Mouse (Mus musculus) ES-Bruce4 (cell line): ENCODE data around the gene Zfp292. TPM values are rescaled to one million over a fixed set of nuclear protein-coding genes. Genes with fewer than 3 reads are reported as not detected.

Experiments
- H3K27ac ChIP-seq: 2 replicates; pipeline ENCODE4 v1.5.1; 2012; ENCODE audit warnings: low read length, inconsistent platforms; ENCODE audit not compliant: insufficient read depth
- H3K27me3 ChIP-seq: 2 replicates; pipeline ENCODE4 v1.6.1; 2012; ENCODE audit warnings: mild to moderate bottlenecking, low read length, inconsistent platforms; ENCODE audit not compliant: control insufficient read depth, poor library complexity, insufficient read depth, severe bottlenecking
- H3K36me3 ChIP-seq: 2 replicates; pipeline ENCODE4 v1.6.1; 2012; ENCODE audit warnings: inconsistent platforms, mild to moderate bottlenecking, low read length, moderate library complexity; ENCODE audit not compliant: control insufficient read depth, poor library complexity, insufficient read depth, severe bottlenecking
- H3K4me1 ChIP-seq: one replicate; pipeline ENCODE4 v1.8.1; 2011; ENCODE audit warnings: low read length; ENCODE audit not compliant: control insufficient read depth, insufficient read depth
- H3K4me3 ChIP-seq: 2 replicates; pipeline ENCODE4 v1.5.1; 2011; ENCODE audit warnings: low read depth, mild to moderate bottlenecking, low read length
- H3K9ac ChIP-seq: 2 replicates; pipeline ENCODE4 v1.6.1; 2012; ENCODE audit warnings: low read depth, mild to moderate bottlenecking, inconsistent platforms; ENCODE audit not compliant: poor library complexity, severe bottlenecking
- H3K9me3 ChIP-seq: replicated peaks from 2 replicates; pipeline ENCODE4 v1.6.1; 2012; ENCODE audit warnings: mild to moderate bottlenecking, low read length, inconsistent platforms; ENCODE audit not compliant: control insufficient read depth, poor library complexity, insufficient read depth, severe bottlenecking
- CTCF ChIP-seq: IDR thresholded peaks from one replicate; pipeline ENCODE4 v1.8.1; 2011; ENCODE audit warnings: low read depth, low read length
- EP300 ChIP-seq: IDR thresholded peaks from 2 replicates; pipeline ENCODE4 v1.6.1; 2011; ENCODE audit warnings: low read depth, low read length; ENCODE audit not compliant: insufficient read depth
- POLR2A ChIP-seq: IDR thresholded peaks from one replicate; pipeline ENCODE4 v1.8.1; 2011; ENCODE audit warnings: low read length; ENCODE audit not compliant: insufficient read depth
- polyA plus RNA-seq: library from polyadenylated mRNA; stranded (reverse); fragments of >200 nt; gene quantifications from 2 replicates; pipeline ENCODE4 v1.2.4, GENCODE M21; 2011; ENCODE audit warnings: low read depth; ENCODE audit not compliant: missing spikeins, insufficient read depth, insufficient read length

Gene Zfp292
- polyA plus RNA-seq, 1 experiment, result 36.9 TPM

DNA sequence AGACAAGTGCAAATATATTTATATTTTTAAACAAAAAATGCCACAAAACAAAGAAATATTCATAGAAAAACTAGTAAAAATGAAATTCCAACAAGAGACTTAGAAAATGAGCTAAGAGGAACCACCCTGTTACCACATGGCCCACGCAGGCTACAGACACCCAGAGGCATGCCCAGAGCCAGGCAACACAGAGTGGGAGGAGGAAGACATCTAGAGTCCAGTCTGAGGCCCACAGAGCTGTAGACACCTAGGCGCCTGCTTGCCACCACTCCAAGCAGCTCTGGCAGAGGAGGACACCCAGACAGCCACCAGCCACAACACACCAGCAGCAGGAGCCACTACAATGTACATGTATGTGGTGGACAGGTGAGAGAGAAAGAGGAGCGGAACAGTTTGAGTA, 23.9 kb downstream of the Zfp292 start:
- no peaks in the 10 kb centered on the region for H3K27me3 ChIP-seq
- H3K36me3 ChIP-seq, result no peaks in the 10 kb centered on the region; the same call in 1 of the 2 replicates
- TF ChIP-seq CTCF (no peak), POLR2A (no peak), EP300 (no peak)
- no peak overlapping the region for H3K4me3 ChIP-seq
- no peak overlapping the region for H3K9ac ChIP-seq
- H3K9me3 ChIP-seq, result no peaks in the 10 kb centered on the region
- H3K4me1 ChIP-seq, result peaks cover 3% of the 10 kb centered on the region
- no peak overlapping the region for H3K27ac ChIP-seq

DNA sequence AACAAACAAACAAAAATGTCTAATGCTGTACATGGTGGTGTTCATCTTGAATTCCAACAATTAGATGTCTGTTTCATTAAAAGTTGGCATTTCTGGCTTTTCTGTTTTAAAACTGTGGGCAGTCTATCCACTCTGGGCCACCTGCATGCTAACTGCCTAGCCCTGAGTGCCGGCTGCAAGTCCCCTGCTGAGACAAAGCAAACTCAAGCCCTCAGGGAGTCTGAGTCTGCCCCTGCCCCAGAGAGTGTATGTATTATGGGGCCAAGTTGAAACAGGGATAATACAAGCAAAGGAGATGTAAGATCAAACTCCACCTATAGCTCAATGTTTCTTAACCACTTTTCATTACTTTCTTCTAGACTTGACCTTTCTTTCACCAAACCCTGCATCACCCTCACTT, 26.8 kb downstream of the Zfp292 start:
- H3K27ac ChIP-seq, result no peak overlapping the region
- no peaks in the 10 kb centered on the region for H3K9me3 ChIP-seq
- H3K9ac ChIP-seq, result no peak overlapping the region
- H3K4me3 ChIP-seq, result no peak overlapping the region
- no peak for TF ChIP-seq CTCF
- H3K27me3 ChIP-seq, result no peaks in the 10 kb centered on the region
- H3K4me1 ChIP-seq, result peaks cover 5% of the 10 kb centered on the region
- peaks cover 4% of the 10 kb centered on the region for H3K36me3 ChIP-seq

DNA sequence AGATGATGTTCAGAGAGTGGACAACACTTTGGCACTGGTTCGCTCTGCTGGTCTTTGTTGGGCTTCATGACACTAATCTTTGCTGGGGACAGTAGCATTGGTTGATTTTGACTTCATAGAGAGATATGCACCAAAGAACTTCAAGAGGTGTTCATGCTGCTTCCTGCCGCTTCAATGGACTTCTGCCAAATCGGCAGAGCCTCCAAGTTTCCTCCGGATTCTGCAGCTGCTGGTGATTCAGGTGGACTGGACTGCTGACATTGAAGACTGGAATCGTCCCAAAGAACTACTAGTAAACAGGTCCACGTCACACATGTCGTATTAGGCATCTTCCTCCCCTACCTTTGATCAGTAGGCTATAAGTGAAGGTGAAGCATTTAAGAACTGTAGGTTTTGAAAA, 30.7 kb downstream of the Zfp292 start:
- H3K9me3 ChIP-seq, result no peaks in the 10 kb centered on the region
- TF ChIP-seq POLR2A, result no peak
- TF ChIP-seq EP300, result no peak
- TF ChIP-seq CTCF, result no peak
- no peaks in the 10 kb centered on the region for H3K27me3 ChIP-seq
- no peak overlapping the region for H3K9ac ChIP-seq
- no peak overlapping the region for H3K4me3 ChIP-seq
- peaks cover 4% of the 10 kb centered on the region for H3K36me3 ChIP-seq
- no peak overlapping the region for H3K27ac ChIP-seq
- peaks cover 4% of the 10 kb centered on the region for H3K4me1 ChIP-seq

DNA sequence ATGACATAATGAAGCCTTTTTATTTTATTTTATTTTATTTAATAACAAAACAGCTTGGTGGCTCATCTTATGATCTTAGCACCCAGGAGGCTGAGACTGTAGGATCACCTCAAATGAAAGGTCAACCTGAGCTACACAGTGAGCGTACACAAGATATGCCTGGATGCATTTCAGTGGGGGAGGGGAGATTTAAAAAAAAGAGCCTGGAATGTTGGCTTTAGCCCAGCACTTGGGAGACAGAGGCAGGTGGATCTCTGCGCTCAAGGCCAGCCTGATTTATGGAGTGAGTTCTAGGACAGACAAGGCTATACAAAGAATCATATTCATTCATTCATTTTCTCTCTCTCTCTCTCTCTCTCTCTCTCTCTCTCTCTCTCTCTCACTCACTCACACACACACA, 32.6 kb downstream of the Zfp292 start:
- H3K36me3 ChIP-seq, result peaks cover 4% of the 10 kb centered on the region
- TF ChIP-seq POLR2A (no peak), CTCF (no peak), EP300 (no peak)
- H3K4me3 ChIP-seq, result no peak overlapping the region

DNA sequence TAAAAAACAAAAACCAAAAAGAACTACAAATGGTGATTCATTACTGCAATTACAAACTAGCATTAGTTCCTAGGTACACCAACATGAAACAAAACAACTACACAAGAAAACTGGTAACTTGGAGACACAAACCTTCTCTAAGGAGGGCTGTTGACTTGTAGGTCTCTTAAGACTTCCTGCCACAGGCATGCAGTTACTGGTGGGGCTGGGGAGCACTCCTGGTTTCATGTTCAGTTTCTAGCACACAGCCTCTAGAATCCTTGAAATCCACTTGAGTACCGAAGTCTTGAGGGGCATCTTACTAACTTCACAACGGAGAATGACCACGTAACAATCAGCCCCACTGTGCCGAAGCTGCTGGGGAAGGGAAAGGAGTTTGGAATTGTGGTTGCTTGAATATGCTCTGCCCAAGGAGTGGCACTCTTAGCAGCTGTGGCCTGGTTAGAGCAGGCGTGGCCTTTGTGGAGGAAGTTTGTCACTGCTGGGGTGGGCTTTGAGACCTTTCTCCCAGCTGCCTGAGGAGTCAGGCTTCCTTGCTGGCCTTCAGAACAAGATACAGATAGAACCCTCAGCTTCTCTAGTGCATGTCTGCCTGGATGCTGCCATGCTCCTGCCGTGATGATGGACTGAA, 35.0 kb downstream of the Zfp292 start:
- no peak overlapping the region for H3K4me3 ChIP-seq
- H3K4me1 ChIP-seq, result peaks cover 2% of the 10 kb centered on the region
- H3K9me3 ChIP-seq, result no peaks in the 10 kb centered on the region
- TF ChIP-seq CTCF (no peak), EP300 (no peak), POLR2A (no peak)
- no peaks in the 10 kb centered on the region for H3K27me3 ChIP-seq
- H3K9ac ChIP-seq, result no peak overlapping the region
- H3K27ac ChIP-seq, result no peak overlapping the region
- H3K36me3 ChIP-seq, result peaks cover 4% of the 10 kb centered on the region

More for the DNA sequence above, 32.6 kb downstream of the Zfp292 start:
- H3K27me3 ChIP-seq, result no peaks in the 10 kb centered on the region
- no peaks in the 10 kb centered on the region for H3K9me3 ChIP-seq
- H3K4me1 ChIP-seq, result peaks cover 2% of the 10 kb centered on the region
- no peak overlapping the region for H3K27ac ChIP-seq
- H3K9ac ChIP-seq, result no peak overlapping the region

DNA sequence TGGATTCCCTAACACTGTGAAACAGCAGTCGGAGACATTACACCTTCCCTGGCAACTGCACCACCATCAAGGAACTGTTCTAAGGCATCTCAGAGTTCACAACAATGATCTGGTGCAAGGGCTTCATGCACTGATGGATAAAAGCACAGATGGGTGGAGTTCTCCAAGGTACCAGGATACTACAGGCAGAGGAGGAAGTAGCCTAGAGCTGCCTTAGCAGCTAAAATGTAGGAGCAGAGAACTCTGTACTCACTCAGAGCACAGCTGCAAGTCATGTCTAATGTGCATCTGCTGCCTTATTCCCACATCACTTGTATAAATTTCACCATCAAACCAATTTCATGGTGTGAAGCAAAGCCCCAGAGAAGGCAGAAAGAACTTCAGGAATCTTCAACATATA, 38.9 kb downstream of the Zfp292 start:
- Histone ChIP-seq H3K9ac (no peak overlapping the region), H3K27me3 (no peaks in the 10 kb centered on the region), H3K4me3 (no peak overlapping the region), H3K4me1 (no peaks in the 10 kb centered on the region), H3K27ac (no peak overlapping the region), H3K9me3 (no peaks in the 10 kb centered on the region), H3K36me3 (peaks cover 6% of the 10 kb centered on the region)
- TF ChIP-seq CTCF (no peak), EP300 (no peak), POLR2A (no peak)

DNA sequence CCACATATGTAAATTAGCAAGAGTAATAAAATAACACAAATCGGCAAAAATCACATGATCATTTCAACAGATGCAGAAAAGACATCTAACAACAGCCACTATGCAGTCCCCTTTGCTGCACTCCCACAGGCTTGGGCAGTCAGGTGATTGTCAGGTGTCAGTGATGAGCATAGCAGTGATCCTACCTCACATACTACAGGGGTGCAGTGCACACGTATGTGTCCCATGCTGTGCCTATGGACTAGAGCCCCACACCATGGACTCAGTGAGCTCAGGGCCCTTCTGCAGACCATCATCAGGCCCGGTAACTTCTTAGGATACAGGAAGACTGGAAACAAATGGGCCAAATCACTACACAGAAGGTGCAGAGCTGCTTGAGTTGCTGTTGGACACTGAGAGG, 39.9 kb downstream of the Zfp292 start:
- H3K27ac ChIP-seq, result no peak overlapping the region
- TF ChIP-seq EP300 (no peak), CTCF (no peak), POLR2A (no peak)
- no peaks in the 10 kb centered on the region for H3K4me1 ChIP-seq

More for the DNA sequence above, 39.9 kb downstream of the Zfp292 start:
- H3K9ac ChIP-seq, result no peak overlapping the region
- H3K27me3 ChIP-seq, result no peaks in the 10 kb centered on the region
- peaks cover 14% of the 10 kb centered on the region for H3K36me3 ChIP-seq
- no peaks in the 10 kb centered on the region for H3K9me3 ChIP-seq
- no peak overlapping the region for H3K4me3 ChIP-seq
